Mouse (Mus musculus): Measurements from ENCODE around the gene Gstt1.
A peak's percentile ranks its signal among the peaks of the same experiment; 100 is the strongest.

- no peak for TF ChIP-seq CTCF (conservative IDR thresholded peaks at IDR 0.05; ENCODE audit: insufficient read depth, insufficient read length, low read depth, low read length)
- peak; percentile 39 for TF ChIP-seq POLR2A (IDR thresholded peaks at IDR 0.05; ENCODE audit: low read depth, low read length)
These were observed 34.5 kb downstream of the Gstt1 start, which contains the start of gene Cabin1 for GRCm38 (mm10) chr10:75763682-75764518.
